ENCODE assay signal across 16 mouse cellular contexts in genomic region chr7:29234661-29235060, GRCm38 (mm10). TPM values are rescaled to one million over a fixed set of nuclear protein-coding genes. Genes with fewer than 3 reads are reported as not detected.
A peak's percentile ranks its signal among the peaks of the same experiment; 100 is the strongest.
DNase-seq lines count a peak whose midpoint lies in the region; TF ChIP-seq lines count a peak whose summit lies in the region.
"Had no signal": no experiment of that assay in that cellular context is flagged by ENCODE, and none has a peak within 500 bp of the region (broad histone marks: within the 10 kb centered on the region; RNA-seq: fewer than 3 reads in every experiment).

No protein-coding gene starts in this region.

- no peaks in the 10 kb centered on the region for H3K27me3 ChIP-seq in heart, adult 2 months (ENCODE audit: control insufficient read depth, insufficient read depth, low read length)

- TF ChIP-seq POLR2A in heart, adult 2 months (IDR thresholded peaks at IDR 0.05; ENCODE audit: insufficient read depth, low read depth, low read length) = no peak

- no peaks in the 10 kb centered on the region for H3K36me3 ChIP-seq in heart, adult 2 months (ENCODE audit: control insufficient read depth, insufficient read depth, low read length)
- H3K36me3 ChIP-seq: liver, embryonic 13.5 days had no signal

- H3K79me2 ChIP-seq in heart, adult 2 months (replicated peaks; ENCODE audit: control insufficient read depth, insufficient read depth, low read length) = no peaks in the 10 kb centered on the region

- no peak for TF ChIP-seq EP300 in heart, adult 2 months (IDR thresholded peaks at IDR 0.05; ENCODE audit: insufficient read depth, low read depth, low read length)

- DNase-seq in heart, adult 2 months = no peak
- no peak for DNase-seq in heart, postnatal 10 days
- no peak for DNase-seq in layer of hippocampus, adult 2 months (ENCODE audit: low spot score in 2 of 2)
- DNase-seq in layer of hippocampus, adult 9-11 months = no peak
- DNase-seq in 416B (ENCODE audit: low read depth) (peak; percentile 53), MEL-GATA-1-ER (ENCODE audit: extremely low read depth, low read depth) (peak; percentile 35)
- no peak for DNase-seq in ovary, postnatal 36 days (ENCODE audit: low spot score)
- no peak for DNase-seq in cerebellum, adult 11 months
- DNase-seq: cerebellum, postnatal 14 days; gastrocnemius, postnatal 14 days; kidney, postnatal 4 days; liver, embryonic 13.5 days; thymus, adult 2 months had no signal

- no peak overlapping the region; the same call in 1 of the 2 replicates for H3K27ac ChIP-seq in heart, adult 2 months
- H3K27ac ChIP-seq in layer of hippocampus, adult 2 months = no peak overlapping the region
- H3K27ac ChIP-seq: forebrain, embryonic 13.5 days; liver, embryonic 13.5 days had no signal

- H3K9ac ChIP-seq in heart, adult 2 months (ENCODE audit: low read depth, low read length) = no peak overlapping the region
- H3K9ac ChIP-seq: forebrain, embryonic 13.5 days; liver, embryonic 13.5 days had no signal

- H3K4me1 ChIP-seq in heart, adult 2 months (ENCODE audit: control insufficient read depth, insufficient read depth, low read length) = peaks cover 11% of the 10 kb centered on the region

- intact Hi-C loops in heart, adult 2 months (cut with DNase I) = loop anchor here (5.0 kb wide), 1 partner anchor 52 kb away; the partner anchor contains the start of gene Psmd8
- intact Hi-C loops in heart, postnatal 10 days (cut with DNase I) = no loop called here

- peak; percentile 59 for TF ChIP-seq CTCF in heart, adult 2 months (IDR thresholded peaks at IDR 0.05)
- TF ChIP-seq CTCF in layer of hippocampus, adult 2 months (conservative IDR thresholded peaks at IDR 0.05) = peak; percentile 67

- WGBS in heart, adult 2 months = 90% methylated on average over 5 of the region's 5 CpGs

- no peak overlapping the region for H3K4me3 ChIP-seq in heart, adult 2 months
- no peak overlapping the region for H3K4me3 ChIP-seq in layer of hippocampus, adult 2 months
- H3K4me3 ChIP-seq: forebrain, embryonic 13.5 days; liver, embryonic 13.5 days had no signal

RNA-seq across cellular contexts. Expression of gene Kcnk6, which starts 2.3 kb away (rescaled TPM):
- 1 to 10 TPM; 2.9 to 3.2 TPM for total RNA-seq in heart, adult 2 months (2021)
- 8.2 and 8.4 TPM in 2 replicates for polyA plus RNA-seq in heart, adult 2 months (2012; rRNA removed)
- 1 to 10 TPM; 4.2 to 5.8 TPM for total RNA-seq in heart, postnatal 10 days (2021)
- total RNA-seq in layer of hippocampus, adult 2 months (2021) = 1 to 10 TPM; 2.2 to 2.4 TPM
- total RNA-seq: megakaryocyte-erythroid progenitor cell, adult 5-6 weeks had no signal

RNA-seq across cellular contexts. Expression of gene Yif1b, which starts 3.5 kb away (rescaled TPM):
- total RNA-seq in heart, adult 2 months (2021) = 10 to 100 TPM; 63.6 to 74.6 TPM
- polyA plus RNA-seq in heart, adult 2 months (2012; rRNA removed) = 123 and 138 TPM in 2 replicates
- 10 to 100 TPM; 72.9 to 75.1 TPM for total RNA-seq in heart, postnatal 10 days (2021)
- total RNA-seq in layer of hippocampus, adult 2 months (2021) = 10 to 100 TPM; 40.7 to 42.9 TPM

RNA-seq across cellular contexts. Expression of gene 2200002D01Rik, which starts 13.6 kb away (rescaled TPM):
- 1 to 10 TPM; 1.5 to 2.0 TPM for total RNA-seq in heart, adult 2 months (2021)
- 0.98 and 1.00 TPM in 2 replicates for polyA plus RNA-seq in heart, adult 2 months (2012; rRNA removed)
- total RNA-seq in heart, postnatal 10 days (2021) = 1 to 10 TPM; 2.6 to 3.5 TPM
- total RNA-seq in layer of hippocampus, adult 2 months (2021) = under 1 TPM in 1 of 2 experiments, not detected in 1; 0.36 TPM

RNA-seq across cellular contexts. Expression of gene Catsperg1, which starts 20.8 kb away (rescaled TPM):
- under 1 TPM; 0.30 to 0.34 TPM for total RNA-seq in heart, adult 2 months (2021)
- 1.0 and 2.4 TPM in 2 replicates for polyA plus RNA-seq in heart, adult 2 months (2012; rRNA removed)
- total RNA-seq in heart, postnatal 10 days (2021) = under 1 TPM; 0.45 to 0.67 TPM
- 1 to 10 TPM; 1.2 to 2.4 TPM for total RNA-seq in layer of hippocampus, adult 2 months (2021)
- polyA plus RNA-seq: C2C12 had no signal

RNA-seq across cellular contexts. Expression of gene Spint2, which starts 47.1 kb away (rescaled TPM):
- 10 to 100 TPM; 39.4 to 46.4 TPM for total RNA-seq in heart, adult 2 months (2021)
- 40.5 and 45.7 TPM in 2 replicates for polyA plus RNA-seq in heart, adult 2 months (2012; rRNA removed)
- total RNA-seq in heart, postnatal 10 days (2021) = 10 to 100 TPM; 53.3 to 62.7 TPM
- 10 to 100 TPM; 18.3 to 21.7 TPM for total RNA-seq in layer of hippocampus, adult 2 months (2021)
- polyA plus RNA-seq: C2C12 had no signal

Comparison
In these comparisons a context has a peak if more than half of its experiments do, and no peak if none do; other contexts are left out.
1. DNase-seq: peak in 416B (single experiment) and MEL-GATA-1-ER (single experiment); none in heart, adult 2 months (0 of 2), heart, postnatal 10 days (0 of 2), layer of hippocampus, adult 2 months (0 of 2), layer of hippocampus, adult 9-11 months (single experiment), ovary, postnatal 36 days (single experiment) and cerebellum, adult 11 months (single experiment).